Mouse (Mus musculus) myocyte (in vitro differentiated cells): ENCODE results near the gene Lig1.

Source experiments
- CEBPB ChIP-seq: IDR thresholded peaks from 2 replicates; pipeline ENCODE4 v1.6.1; 2011; ENCODE audit warnings: mild to moderate bottlenecking, moderate library complexity; ENCODE audit not compliant: poor library complexity, insufficient read depth, severe bottlenecking
- E2F4 ChIP-seq: IDR thresholded peaks from one replicate; pipeline ENCODE4 v1.6.1; 2011; ENCODE audit warnings: mild to moderate bottlenecking, control low read depth, moderate library complexity; ENCODE audit not compliant: insufficient read depth
- MAX ChIP-seq: IDR thresholded peaks from one replicate; pipeline ENCODE4 v1.6.1; 2011; ENCODE audit warnings: low read depth, mild to moderate bottlenecking, control low read depth
- MYOD1 ChIP-seq, 3 experiments: IDR thresholded peaks; one replicate each; pipeline ENCODE4 v1.6.1; 2011; ENCODE audit warnings: control low read depth in 2 of 3, low read depth in 2 of 3, mild to moderate bottlenecking in 2 of 3, moderate library complexity in 1 of 3; ENCODE audit not compliant: insufficient read length in 2 of 3, control insufficient read depth in 1 of 3
- MYOG ChIP-seq, 3 experiments: IDR thresholded peaks; one replicate each; pipeline ENCODE4 v1.6.1; 2011; ENCODE audit warnings: control low read depth in 2 of 3, low read depth in 2 of 3, mild to moderate bottlenecking in 2 of 3; ENCODE audit not compliant: insufficient read length in 2 of 3, control insufficient read depth in 1 of 3, insufficient read depth in 1 of 3
- POLR2A ChIP-seq: IDR thresholded peaks from one replicate; pipeline ENCODE4 v1.6.1; 2011; ENCODE audit warnings: low read depth, mild to moderate bottlenecking, control low read depth, moderate library complexity; ENCODE audit not compliant: insufficient read length
- POLR2AphosphoS2 ChIP-seq: IDR thresholded peaks from one replicate; pipeline ENCODE4 v1.6.1; 2011; ENCODE audit warnings: low read depth, control low read depth; ENCODE audit not compliant: insufficient read length
- REST ChIP-seq: IDR thresholded peaks from one replicate; pipeline ENCODE4 v1.6.1; 2011; ENCODE audit warnings: mild to moderate bottlenecking, control low read depth, moderate library complexity; ENCODE audit not compliant: insufficient read depth, insufficient read length
- SRF ChIP-seq: IDR thresholded peaks from one replicate; pipeline ENCODE4 v1.6.1; 2011; ENCODE audit warnings: low read depth; ENCODE audit not compliant: control insufficient read depth, insufficient read length
- TCF12 ChIP-seq: IDR thresholded peaks from one replicate; pipeline ENCODE4 v1.6.1; 2011; ENCODE audit warnings: mild to moderate bottlenecking, control low read depth; ENCODE audit not compliant: poor library complexity, insufficient read depth, severe bottlenecking
- TCF3 ChIP-seq: IDR thresholded peaks from one replicate; pipeline ENCODE4 v1.6.1; 2011; ENCODE audit warnings: low read depth, control low read depth; ENCODE audit not compliant: insufficient read length
- USF1 ChIP-seq: IDR thresholded peaks from one replicate; pipeline ENCODE4 v1.6.1; 2011; ENCODE audit warnings: low read depth, mild to moderate bottlenecking, control low read depth, moderate library complexity

DNA sequence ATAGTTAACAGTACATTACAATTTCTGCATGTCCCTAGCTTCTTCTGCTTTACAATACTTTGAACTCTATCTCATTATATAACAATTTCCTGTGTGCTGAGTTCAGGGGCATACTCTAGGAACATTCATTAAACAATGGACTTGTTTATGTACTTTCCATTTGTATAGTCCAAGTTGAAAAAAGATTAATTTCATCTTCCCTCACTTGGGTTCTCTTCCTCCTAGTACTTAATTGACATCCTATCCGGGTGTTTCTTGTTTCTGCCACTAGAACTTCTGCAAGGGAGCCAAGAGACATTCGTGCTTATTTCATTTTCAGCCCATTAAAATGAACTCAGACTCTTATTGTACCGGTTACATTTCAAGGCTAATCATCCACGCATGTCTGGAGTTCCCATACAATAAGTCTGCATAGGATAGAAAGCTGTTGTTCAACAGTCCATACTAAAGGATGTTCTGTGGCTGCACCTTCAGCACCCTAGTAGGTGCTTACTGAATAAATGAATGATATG, 8.3 kb upstream of the Lig1 start:
- TF ChIP-seq POLR2A, result no peak
- TF ChIP-seq USF1, result no peak
- TF ChIP-seq MYOD1 (IDR thresholded peaks at IDR 0.05; ENCODE audit: control insufficient read depth in 1 of 3, insufficient read length in 2 of 3, low read depth in 2 of 3), result no peak
- TF ChIP-seq REST, result no peak
- TF ChIP-seq MAX, result no peak
- TF ChIP-seq E2F4, result no peak
- no peak for TF ChIP-seq POLR2AphosphoS2
- no peak for TF ChIP-seq CEBPB
- TF ChIP-seq MYOG (IDR thresholded peaks at IDR 0.05; ENCODE audit: control insufficient read depth in 1 of 3, insufficient read depth in 1 of 3, insufficient read length in 2 of 3, low read depth in 2 of 3), result no peak
- TF ChIP-seq SRF, result no peak
- TF ChIP-seq TCF12, result no peak
- no peak for TF ChIP-seq TCF3
